Mouse (Mus musculus) thymus, adult 2 months (tissue): ENCODE measurements around the gene Adora1. TPM values are rescaled to one million over a fixed set of nuclear protein-coding genes. Genes with fewer than 3 reads are reported as not detected.

Source experiments
- DNase-seq: peaks from one replicate; pipeline ENCODE4 v3.0.0; 2021
- H3K27ac ChIP-seq: fragments of 200-500 bp; 2 replicates; pipeline ENCODE4 v1.5.1; 2012; ENCODE audit warnings: low read length, control low read depth; ENCODE audit not compliant: control insufficient read depth, insufficient read depth
- H3K27me3 ChIP-seq: fragments of 200-500 bp; 2 replicates; pipeline ENCODE4 v1.6.1; 2012; ENCODE audit warnings: mild to moderate bottlenecking, low read length, moderate library complexity, mixed read lengths; ENCODE audit not compliant: control insufficient read depth, insufficient read depth
- H3K36me3 ChIP-seq: fragments of 200-500 bp; 2 replicates; pipeline ENCODE4 v1.6.1; 2012; ENCODE audit warnings: mild to moderate bottlenecking, low read length, moderate library complexity; ENCODE audit not compliant: control insufficient read depth, insufficient read depth
- H3K4me1 ChIP-seq: fragments of 200-500 bp; replicated peaks from 2 replicates; pipeline ENCODE4 v1.6.1; 2012; ENCODE audit warnings: low read length; ENCODE audit not compliant: control insufficient read depth, insufficient read depth
- H3K4me3 ChIP-seq: fragments of 200-500 bp; 2 replicates; pipeline ENCODE4 v1.5.1; 2012; ENCODE audit warnings: mild to moderate bottlenecking, low read length, control low read depth, moderate library complexity; ENCODE audit not compliant: control insufficient read depth, insufficient read depth
- CTCF ChIP-seq: fragments of 200-500 bp; IDR thresholded peaks from 2 replicates; pipeline ENCODE4 v1.5.1; 2012; ENCODE audit warnings: mild to moderate bottlenecking, control low read depth, low read length, moderate library complexity, borderline replicate concordance; ENCODE audit not compliant: control insufficient read depth, poor library complexity, insufficient read depth; ENCODE audit errors: extremely low read depth
- POLR2A ChIP-seq: fragments of 200-500 bp; IDR thresholded peaks from 2 replicates; pipeline ENCODE4 v1.6.1; 2012; ENCODE audit warnings: mild to moderate bottlenecking, low read length, control low read depth, moderate library complexity; ENCODE audit not compliant: control insufficient read depth, poor library complexity, insufficient read depth; ENCODE audit errors: extremely low read depth
- WGBS: fragments of 180-500 bp; shearing (Covaris S2); methylation state at CpG from one replicate; pipeline ENCODE4 v1.1.7; 2018; 5-methylcytosine and 5-hydroxymethylcytosine counted together
- polyA plus RNA-seq: library from polyadenylated mRNA; depleted of rRNA; stranded (reverse); fragments of >200 nt; gene quantifications from 2 replicates; pipeline ENCODE4 v1.2.3, GENCODE M21; 2012

Gene Adora1
- polyA plus RNA-seq, 1 experiment: 6.2 TPM

GRCm38 (mm10) chr1:134219608-134220007, 15.6 kb downstream of the Adora1 start:
- WGBS: 96% methylated on average over 5 of the region's 5 CpGs
- Histone ChIP-seq H3K27ac (no peak overlapping the region), H3K27me3 (no peaks in the 10 kb centered on the region), H3K36me3 (no peaks in the 10 kb centered on the region), H3K4me3 (no peak overlapping the region), H3K4me1 (no peaks in the 10 kb centered on the region)
- DNase-seq: no peak
- TF ChIP-seq POLR2A: no peak
- TF ChIP-seq CTCF: no peak

GRCm38 (mm10) chr1:134217942-134218341, 17.3 kb downstream of the Adora1 start:
- Histone ChIP-seq H3K36me3 (no peaks in the 10 kb centered on the region), H3K4me1 (no peaks in the 10 kb centered on the region), H3K27ac (no peak overlapping the region), H3K27me3 (no peaks in the 10 kb centered on the region), H3K4me3 (no peak overlapping the region)
- no peak for DNase-seq
- TF ChIP-seq POLR2A (no peak), CTCF (no peak)
- 89% methylated on average over 3 of the region's 3 CpGs for WGBS

- Histone ChIP-seq H3K4me3 (no peak overlapping the region), H3K27ac (no peak overlapping the region), H3K4me1 (no peaks in the 10 kb centered on the region), H3K27me3 (no peaks in the 10 kb centered on the region), H3K36me3 (no peaks in the 10 kb centered on the region)
- no peak for TF ChIP-seq POLR2A
- no peak for TF ChIP-seq CTCF
- no peak for DNase-seq
- 79% methylated on average over 12 of the region's 12 CpGs for WGBS
These were observed 18.2 kb downstream of the Adora1 start for GRCm38 (mm10) chr1:134217028-134217481.

GRCm38 (mm10) chr1:134216629-134216971, 18.6 kb downstream of the Adora1 start:
- Histone ChIP-seq H3K27ac (no peak overlapping the region), H3K27me3 (no peaks in the 10 kb centered on the region), H3K4me3 (no peak overlapping the region), H3K36me3 (no peaks in the 10 kb centered on the region), H3K4me1 (no peaks in the 10 kb centered on the region)
- TF ChIP-seq CTCF (no peak), POLR2A (no peak)
- 96% methylated on average over 2 of the region's 2 CpGs for WGBS
- DNase-seq: no peak

- TF ChIP-seq POLR2A (no peak), CTCF (no peak)
- no peak overlapping the region for H3K4me3 ChIP-seq
- H3K4me1 ChIP-seq: no peaks in the 10 kb centered on the region
- no peak overlapping the region for H3K27ac ChIP-seq
- 84% methylated on average over 11 of the region's 11 CpGs for WGBS
- H3K36me3 ChIP-seq: no peaks in the 10 kb centered on the region
- H3K27me3 ChIP-seq: no peaks in the 10 kb centered on the region
- DNase-seq: no peak
These were observed 19.2 kb downstream of the Adora1 start for GRCm38 (mm10) chr1:134215751-134216628.

GRCm38 (mm10) chr1:134215059-134215458, 20.2 kb downstream of the Adora1 start:
- no peaks in the 10 kb centered on the region for H3K27me3 ChIP-seq
- no peaks in the 10 kb centered on the region for H3K36me3 ChIP-seq
- H3K27ac ChIP-seq: no peak overlapping the region
- TF ChIP-seq CTCF: no peak
- TF ChIP-seq POLR2A: no peak
- no peak for DNase-seq
- H3K4me3 ChIP-seq: no peak overlapping the region
- 87% methylated on average over 7 of the region's 7 CpGs for WGBS
- H3K4me1 ChIP-seq: no peaks in the 10 kb centered on the region
